Comparison of ENCODE assay signal across 8 mouse cellular contexts in genomic region chr19:25236596-25237491, GRCm38 (mm10). TPM values are rescaled to one million over a fixed set of nuclear protein-coding genes. Genes with fewer than 3 reads are reported as not detected.
DNase-seq lines count a peak whose midpoint lies in the region; ATAC-seq and TF ChIP-seq lines count a peak whose summit lies in the region.

Gene Kank1 (plus strand): TSS chr19:25236975.

- peak; percentile 89 for ATAC-seq in hindbrain, embryonic 15.5 days (ENCODE audit: low FRiP score, low read depth)

- no peak for TF ChIP-seq CTCF in cortical plate, adult 2 months (IDR thresholded peaks at IDR 0.05; ENCODE audit: extremely low read depth, insufficient read depth, low read length)
- TF ChIP-seq CTCF in left cerebral cortex, adult 2 months (IDR thresholded peaks at IDR 0.05), result no peak

- peak; percentile 55 to 60 for DNase-seq in adrenal gland, adult 18-20 months (ENCODE audit: low spot score in 2 of 2)
- DNase-seq in gastrocnemius, postnatal 10 days, result peak; percentile 55
- DNase-seq in left cerebral cortex, adult 2 months (ENCODE audit: extremely low spot score in 1 of 2, low spot score in 2 of 2), result peak; percentile 56 to 58
- peak; percentile 54 for DNase-seq in lung, postnatal 36 days
- peak; percentile 39 for DNase-seq in right cerebral cortex, adult 18-20 months
- peak; percentile 78 for DNase-seq in yolk sac, embryonic 10.5 days (ENCODE audit: low spot score)

- no peaks in the 10 kb centered on the region for H3K4me1 ChIP-seq in cortical plate, adult 2 months (ENCODE audit: control insufficient read depth, insufficient read depth, low read length)
- H3K4me1 ChIP-seq in hindbrain, embryonic 15.5 days (replicated peaks), result peaks cover 20% of the 10 kb centered on the region

- no peaks in the 10 kb centered on the region for H3K36me3 ChIP-seq in hindbrain, embryonic 15.5 days

- H3K27me3 ChIP-seq in hindbrain, embryonic 15.5 days, result peaks cover 17% of the 10 kb centered on the region; the same call in 1 of the 2 replicates

- H3K4me2 ChIP-seq in hindbrain, embryonic 15.5 days, result peak within 1 kb of the TSS; percentile 93

- intact Hi-C loops in left cerebral cortex, adult 2 months (cut with DNase I), result loop anchor here (5.0 kb wide), 1 partner anchor 105 kb away; no protein-coding TSS in a partner anchor

- H3K9ac ChIP-seq in hindbrain, embryonic 15.5 days, result peak within 1 kb of the TSS; percentile 44

- peak within 1 kb of the TSS; percentile 70 for H3K4me3 ChIP-seq in cortical plate, adult 2 months (ENCODE audit: insufficient read depth, low read length)
- peak within 1 kb of the TSS; percentile 80 for H3K4me3 ChIP-seq in hindbrain, embryonic 15.5 days
- peak within 1 kb of the TSS; percentile 56 for H3K4me3 ChIP-seq in left cerebral cortex, adult 2 months

- under 1% methylated on average over 66 of the region's 76 CpGs for WGBS in hindbrain, embryonic 15.5 days

- TF ChIP-seq POLR2A in cortical plate, adult 2 months (IDR thresholded peaks at IDR 0.05; ENCODE audit: extremely low read depth, insufficient read depth, low read length), result no peak

- H3K27ac ChIP-seq in cortical plate, adult 2 months (ENCODE audit: insufficient read depth, low read length), result no peak within 1 kb of the TSS
- peak within 1 kb of the TSS; percentile 63 for H3K27ac ChIP-seq in hindbrain, embryonic 15.5 days (replicated peaks)
- peak within 1 kb of the TSS; percentile 61 for H3K27ac ChIP-seq in left cerebral cortex, adult 2 months

- H3K9me3 ChIP-seq in hindbrain, embryonic 15.5 days, result no peaks in the 10 kb centered on the region

RNA-seq across cellular contexts. Expression of gene Kank1, which starts in this region (rescaled TPM):
- total RNA-seq in adrenal gland, adult 18-20 months (2021), result 10 to 100 TPM; 11.2 to 17.6 TPM
- 11.6 and 13.7 TPM in 2 replicates for polyA plus RNA-seq in cortical plate, adult 2 months (2012; rRNA removed)
- 10 to 100 TPM; 18.0 to 25.9 TPM for total RNA-seq in gastrocnemius, postnatal 10 days (2021)
- polyA plus RNA-seq in hindbrain, embryonic 15.5 days (2015; fragmentation: Nextera tagmentation; extraction: Ambion mirVana), result 10.4 and 11.6 TPM in 2 replicates
- 10 to 100 TPM; 14.1 to 20.0 TPM for total RNA-seq in left cerebral cortex, adult 2 months (2021)
